Mouse (Mus musculus): Measurements from ENCODE around the gene Notum. TPM values are rescaled to one million over a fixed set of nuclear protein-coding genes. Genes with fewer than 3 reads are reported as not detected.

Notum gene
- polyA plus RNA-seq, 2 experiments from 2014 or later: not detected

DNA sequence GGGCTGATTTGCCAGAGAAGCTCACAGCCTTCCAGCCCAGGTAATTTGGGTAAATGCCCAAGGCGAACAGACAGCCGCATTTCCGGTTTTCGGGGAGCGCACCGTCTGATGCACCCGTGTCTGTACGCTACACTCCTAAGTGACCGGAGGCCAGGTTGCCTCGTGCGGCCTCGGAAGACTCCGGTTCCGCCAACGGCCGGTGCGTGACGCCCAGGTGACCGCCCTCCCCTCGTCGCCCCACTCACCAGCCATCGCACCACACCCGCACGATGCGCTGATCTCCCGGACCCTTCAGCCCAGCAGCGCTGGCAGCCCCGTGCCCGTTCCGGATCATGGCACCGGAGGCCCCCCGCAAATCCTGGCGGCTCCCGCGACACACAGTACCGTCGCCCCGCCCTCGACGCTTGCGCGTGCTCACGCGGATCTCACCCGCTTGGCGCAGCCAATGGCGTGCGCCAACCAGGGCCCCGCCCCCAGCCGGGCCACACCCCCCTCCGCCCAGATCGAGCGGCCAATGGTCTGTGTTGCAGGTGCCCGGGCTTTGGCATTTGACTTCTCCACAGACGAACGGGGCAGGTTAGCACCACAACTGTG lies 43.4 kb downstream of the Notum start, which contains the start of gene Pcyt2:
Gene Pcyt2 (minus strand): TSS at position 418 of the 594 bp plus-strand sequence.
- peak; percentile 93 for ATAC-seq

DNA sequence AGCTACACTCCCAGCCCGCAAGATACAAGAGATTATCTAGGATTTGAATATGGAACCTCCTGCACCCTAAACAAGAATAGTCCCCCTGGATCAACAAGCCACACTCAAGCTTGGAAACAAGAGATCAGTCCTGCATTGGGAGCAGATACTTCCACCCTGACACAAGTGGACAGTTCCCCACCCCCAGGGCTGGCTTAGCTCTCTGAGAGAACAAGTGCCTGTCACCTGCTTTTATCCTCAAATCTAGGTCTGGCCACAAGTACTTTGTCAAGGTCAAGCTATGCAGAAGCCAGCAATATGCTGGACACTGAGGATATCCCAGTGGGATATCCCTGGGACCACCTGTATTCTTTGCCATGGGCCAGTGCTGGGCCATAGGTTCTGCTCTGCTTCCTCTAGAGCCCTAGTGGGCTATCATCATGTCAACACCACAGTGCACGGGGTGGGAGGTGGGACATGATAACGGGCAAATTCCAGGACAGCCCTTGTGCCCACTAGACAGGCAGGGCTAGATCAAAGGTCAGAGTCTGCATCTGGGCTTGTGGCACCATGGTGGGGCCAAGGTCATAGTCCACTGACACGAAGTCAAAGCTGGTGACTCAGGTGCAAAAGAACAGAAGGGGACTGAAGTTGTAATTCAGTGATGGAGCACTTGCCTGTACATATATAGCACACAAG lies 44.2 kb downstream of the Notum start:
- ATAC-seq: no peak

GRCm38 (mm10) chr11:120615606-120616203 lies 45.3 kb downstream of the Notum start:
- ATAC-seq: no peak

DNA sequence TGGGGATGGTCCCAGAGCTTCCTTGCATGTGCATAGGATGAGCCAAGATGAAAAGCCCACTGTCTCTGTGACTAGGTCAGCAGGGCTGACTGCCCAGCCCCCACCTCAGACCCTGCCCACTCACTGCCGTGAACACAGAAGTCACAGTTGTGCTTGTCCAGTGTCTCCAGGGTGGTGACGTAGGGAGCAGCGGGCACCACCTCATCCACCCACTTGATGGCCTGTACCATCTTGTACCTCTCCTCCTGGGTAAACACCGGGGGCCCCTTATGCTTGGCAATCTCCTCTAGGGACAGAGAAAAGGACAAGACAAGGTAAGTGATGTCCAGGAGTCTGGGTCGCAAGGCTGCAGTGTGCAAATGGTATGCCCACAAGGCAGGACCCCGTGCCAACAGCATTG lies 45.8 kb downstream of the Notum start:
- ATAC-seq: no peak

DNA sequence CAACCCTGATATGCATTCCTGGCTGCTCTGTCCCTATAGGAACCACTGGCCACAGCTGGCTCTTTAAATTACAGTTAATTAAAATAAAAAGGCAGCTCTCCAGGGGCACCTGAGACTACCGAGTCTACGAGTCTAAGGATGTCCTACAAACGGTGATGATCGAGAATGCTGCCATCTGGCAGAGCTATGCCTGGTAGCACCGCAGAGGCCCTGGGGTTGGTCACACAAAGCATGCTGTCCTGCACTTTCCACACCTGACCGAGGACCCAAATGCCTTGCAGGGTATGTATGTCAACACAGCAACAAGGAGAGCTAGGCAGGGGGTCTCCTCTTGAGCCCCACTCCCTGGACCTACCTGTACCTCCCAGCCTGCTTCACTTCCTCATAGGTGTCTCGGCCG lies 47.0 kb downstream of the Notum start:
- no peak for ATAC-seq

- no peak for ATAC-seq
Observed at GRCm38 (mm10) chr11:120613481-120613972, 47.4 kb downstream of the Notum start.

DNA sequence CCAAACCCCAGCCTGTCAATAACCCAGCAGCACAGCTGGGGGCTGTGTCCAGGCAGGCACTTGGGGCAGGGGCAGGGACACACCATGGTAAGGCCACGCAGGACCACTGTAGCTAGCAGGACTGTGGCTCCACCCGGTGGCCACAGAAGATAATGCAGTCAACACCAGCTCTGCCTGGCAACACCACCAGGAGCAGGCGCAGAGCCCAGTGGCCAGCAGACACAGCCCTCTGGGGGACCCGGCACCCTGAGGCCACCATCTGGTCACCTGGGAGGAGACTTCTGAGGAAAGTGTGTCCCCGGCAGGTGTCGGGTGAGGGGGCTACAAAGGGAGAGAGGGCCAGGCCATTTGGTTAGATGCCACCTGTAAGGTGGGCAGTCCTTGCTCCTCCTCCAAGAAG lies 48.2 kb downstream of the Notum start:
- ATAC-seq: peak; percentile 41

DNA sequence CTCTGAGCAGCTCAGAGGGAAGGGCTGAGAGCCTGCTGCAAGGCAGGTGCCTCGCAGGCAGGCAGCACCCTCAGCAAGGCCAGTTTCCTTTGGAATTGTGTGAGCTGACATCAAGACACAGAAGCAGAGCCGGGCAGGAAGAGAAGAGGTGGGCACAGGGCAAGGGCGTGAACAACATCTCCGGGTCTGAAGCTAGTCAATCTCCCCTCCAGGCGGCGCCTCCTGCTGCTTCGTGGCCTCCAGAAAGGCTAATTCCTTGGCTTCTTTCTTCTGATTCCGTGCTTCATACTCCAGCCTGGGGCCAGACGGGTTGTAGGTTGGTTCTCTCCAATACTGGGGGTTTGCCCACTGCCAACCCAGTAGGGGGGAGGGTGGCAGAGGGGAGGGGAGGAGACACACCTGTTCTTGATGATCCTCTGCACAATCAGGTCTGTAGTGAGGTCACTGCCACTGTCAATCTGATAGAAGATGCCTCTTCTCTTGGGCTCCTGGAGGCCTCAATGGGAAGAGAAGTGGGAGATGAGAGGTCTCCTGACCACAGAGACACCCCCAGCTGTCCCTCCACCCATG lies 50.4 kb downstream of the Notum start:
- no peak for ATAC-seq

GRCm38 (mm10) chr11:120609250-120609649 lies 51.7 kb downstream of the Notum start:
- no peak for ATAC-seq

DNA sequence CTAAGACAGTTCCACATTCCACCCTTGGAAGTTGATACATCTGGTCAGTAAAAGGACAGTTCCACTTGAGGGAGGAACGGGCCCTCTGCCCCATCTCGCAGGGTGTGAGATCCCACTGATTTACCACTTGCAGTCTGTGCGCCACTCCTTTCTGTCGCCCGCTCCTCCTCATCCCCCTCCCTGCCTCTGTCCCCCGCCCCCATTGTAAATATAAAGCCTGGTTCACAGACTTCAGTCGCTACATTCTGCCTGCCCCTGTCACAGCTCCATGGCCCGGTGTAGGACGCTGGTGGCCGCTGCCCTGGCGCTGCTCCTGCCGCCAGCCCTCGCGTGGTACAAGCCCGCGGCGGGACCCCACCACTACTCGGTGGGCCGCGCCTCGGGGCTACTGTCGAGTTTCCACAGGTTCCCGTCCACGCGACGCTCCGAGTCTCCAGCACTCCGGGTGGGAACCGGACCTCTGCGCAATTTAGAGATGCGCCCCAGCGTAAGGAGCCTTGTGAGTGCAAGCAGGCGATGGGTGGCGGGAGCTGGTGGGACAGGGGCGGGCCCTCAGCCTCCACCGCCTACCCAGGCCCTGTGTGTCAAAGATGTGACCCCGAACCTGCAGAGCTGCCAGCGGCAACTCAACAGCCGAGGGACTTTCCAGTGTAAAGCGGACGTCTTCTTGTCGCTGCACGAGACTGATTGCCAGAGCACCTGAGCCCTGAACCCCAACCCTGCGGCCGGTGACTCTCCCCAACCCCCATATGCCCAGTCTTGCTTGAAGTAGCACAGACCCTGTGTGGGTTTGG lies 52.5 kb downstream of the Notum start, which contains the start of gene Npb:
Gene Npb (plus strand): TSS at position 237 of the 794 bp plus-strand sequence.
- no peak for ATAC-seq

- ATAC-seq: no peak
Observed at GRCm38 (mm10) chr11:120606764-120607163, 54.2 kb downstream of the Notum start.

DNA sequence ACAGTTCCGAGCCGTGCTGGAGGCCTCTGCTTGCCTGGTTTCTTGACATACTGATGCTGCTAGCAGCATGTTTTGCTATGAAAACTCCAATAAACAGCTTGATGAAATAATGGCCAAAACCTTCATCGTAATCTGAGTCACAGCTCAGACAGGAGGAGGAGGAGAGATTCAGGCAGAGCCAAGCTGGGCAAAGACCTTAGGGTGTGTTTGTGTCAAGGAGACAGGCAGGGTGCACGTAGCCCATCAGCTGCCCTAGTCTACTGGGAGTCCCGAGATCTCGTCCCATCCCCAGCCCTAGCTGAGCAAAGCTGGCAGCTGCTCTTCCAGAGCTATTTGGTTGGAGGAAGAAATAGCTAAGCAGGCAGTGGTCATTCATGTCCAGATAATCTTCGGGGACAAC lies 55.3 kb downstream of the Notum start:
- ATAC-seq: no peak

Other genes with a start within 250 kb of the Notum start
- 10 to 100 TPM in 1 of 2 experiments, 1 to 10 TPM in 1; 9.5 to 11.0 TPM for gene Nploc4, start 223.5 kb downstream of the Notum start, polyA plus RNA-seq (2017; shearing (Covaris generic))
- not detected for gene Tspan10, start 218.5 kb downstream of the Notum start, polyA plus RNA-seq (2017; shearing (Covaris generic))
- under 1 TPM in 1 of 2 experiments, not detected in 1; 0.83 TPM for gene Pde6g, start 207.7 kb downstream of the Notum start, polyA plus RNA-seq (2017; shearing (Covaris generic))
- 1 to 10 TPM; 3.5 to 4.6 TPM for gene Oxld1, start 203.1 kb downstream of the Notum start, polyA plus RNA-seq (2017; shearing (Covaris generic))
- gene Ccdc137, start 203.1 kb downstream of the Notum start, polyA plus RNA-seq (2017; shearing (Covaris generic)): 10 to 100 TPM; 19.8 to 27.7 TPM
- 10 to 100 TPM; 34.8 to 44.8 TPM for gene Arl16, start 193.6 kb downstream of the Notum start, polyA plus RNA-seq (2017; shearing (Covaris generic))
- 10 to 100 TPM; 67.0 to 68.0 TPM for gene Mrpl12, start 176.6 kb downstream of the Notum start, polyA plus RNA-seq (2017; shearing (Covaris generic))
- gene Slc25a10, start 169.3 kb downstream of the Notum start, polyA plus RNA-seq (2017; shearing (Covaris generic)): 10 to 100 TPM; 11.0 to 14.3 TPM
- not detected for gene Gcgr, start 130.5 kb downstream of the Notum start, polyA plus RNA-seq (2017; shearing (Covaris generic))
- gene Mcrip1, start 111.4 kb downstream of the Notum start, polyA plus RNA-seq (2017; shearing (Covaris generic)): 100 to 1,000 TPM; 114 to 126 TPM
- gene Ppp1r27, start 110.0 kb downstream of the Notum start, polyA plus RNA-seq (2017; shearing (Covaris generic)): not detected
- 100 to 1,000 TPM; 162 to 169 TPM for gene P4hb, start 87.9 kb downstream of the Notum start, polyA plus RNA-seq (2017; shearing (Covaris generic))
- gene Arhgdia, start 79.6 kb downstream of the Notum start, polyA plus RNA-seq (2017; shearing (Covaris generic)): 100 to 1,000 TPM; 554 to 866 TPM
- gene Alyref, start 62.8 kb downstream of the Notum start, polyA plus RNA-seq (2017; shearing (Covaris generic)): 10 to 100 TPM in 1 of 2 experiments, 1 to 10 TPM in 1; 8.5 to 42.6 TPM
- 100 to 1,000 TPM; 122 to 134 TPM for gene Anapc11, start 62.8 kb downstream of the Notum start, polyA plus RNA-seq (2017; shearing (Covaris generic))
- not detected for gene Npb, start 52.7 kb downstream of the Notum start, polyA plus RNA-seq (2017; shearing (Covaris generic))
- gene Pcyt2, start 43.2 kb downstream of the Notum start, polyA plus RNA-seq (2017; shearing (Covaris generic)): 100 to 1,000 TPM; 101 to 179 TPM
- 10 to 100 TPM; 66.4 to 66.7 TPM for gene Sirt7, start 35.9 kb downstream of the Notum start, polyA plus RNA-seq (2017; shearing (Covaris generic))
- gene Mafg, start 27.6 kb downstream of the Notum start, polyA plus RNA-seq (2017; shearing (Covaris generic)): 10 to 100 TPM; 11.3 to 16.0 TPM
- 1 to 10 TPM; 1.5 to 1.8 TPM for gene Pycr1, start 17.4 kb downstream of the Notum start, polyA plus RNA-seq (2017; shearing (Covaris generic))
- gene Myadml2, start 13.0 kb downstream of the Notum start, polyA plus RNA-seq (2017; shearing (Covaris generic)): not detected
- 100 to 1,000 TPM in 1 of 2 experiments, 10 to 100 TPM in 1; 82.3 to 134 TPM for gene Aspscr1, start 11.8 kb upstream of the Notum start, polyA plus RNA-seq (2017; shearing (Covaris generic))
- 100 to 1,000 TPM; 152 to 156 TPM for gene Cenpx, start 52.6 kb upstream of the Notum start, polyA plus RNA-seq (2017; shearing (Covaris generic))
- gene Lrrc45, start 52.8 kb upstream of the Notum start, polyA plus RNA-seq (2017; shearing (Covaris generic)): 10 to 100 TPM; 26.8 to 34.4 TPM
- gene Rac3, start 60.3 kb upstream of the Notum start, polyA plus RNA-seq (2017; shearing (Covaris generic)): not detected
- 10 to 100 TPM; 15.1 to 17.4 TPM for gene Dcxr, start 66.1 kb upstream of the Notum start, polyA plus RNA-seq (2017; shearing (Covaris generic))
- not detected for gene Cbr2, start 70.9 kb upstream of the Notum start, polyA plus RNA-seq (2017; shearing (Covaris generic))
- gene Hmga1b, start 101.6 kb upstream of the Notum start, polyA plus RNA-seq (2017; shearing (Covaris generic)): 10 to 100 TPM in 1 of 2 experiments, 1 to 10 TPM in 1; 3.6 to 24.6 TPM
- 1 to 10 TPM; 2.8 to 4.1 TPM for gene Rfng, start 123.0 kb upstream of the Notum start, polyA plus RNA-seq (2017; shearing (Covaris generic))
- gene Gps1, start 123.1 kb upstream of the Notum start, polyA plus RNA-seq (2017; shearing (Covaris generic)): 100 to 1,000 TPM; 126 to 160 TPM
- gene Dus1l, start 135.2 kb upstream of the Notum start, polyA plus RNA-seq (2017; shearing (Covaris generic)): 10 to 100 TPM; 31.4 to 35.3 TPM
- gene Fasn, start 163.4 kb upstream of the Notum start, polyA plus RNA-seq (2017; shearing (Covaris generic)): 10 to 100 TPM; 24.1 to 34.8 TPM

Measured in CD4-positive, CD25-positive, alpha-beta regulatory T cell, adult 4 months (primary cell).